8 mouse cellular contexts compared by ENCODE assay signal in genomic region chr12:81619302-81619701, GRCm38 (mm10). TPM values are rescaled to one million over a fixed set of nuclear protein-coding genes. Genes with fewer than 3 reads are reported as not detected.
DNase-seq lines count a peak whose midpoint lies in the region; ATAC-seq and TF ChIP-seq lines count a peak whose summit lies in the region.
"Had no signal": no experiment of that assay in that cellular context is flagged by ENCODE, and none has a peak within 500 bp of the region (broad histone marks: within the 10 kb centered on the region; RNA-seq: fewer than 3 reads in every experiment).

No protein-coding gene starts in this region.

- TF ChIP-seq CTCF in CH12.LX (conservative IDR thresholded peaks at IDR 0.05 in 1 of 2, IDR thresholded peaks at IDR 0.05 in 1 of 2; ENCODE audit: low read depth in 2 of 2, low read length in 2 of 2), result peak; percentile 73 to 95
- TF ChIP-seq CTCF in heart, adult 2 months (IDR thresholded peaks at IDR 0.05), result peak; percentile 94

- in situ Hi-C loops in CH12.LX (cut with MboI; ENCODE audit: low pct_ligation_motif_present, low pct_unique_long_range_greater_than_20kb, low sequenced_read_pairs), result loop anchor here (5.0 to 10.0 kb wide), 2 partner anchors 168 to 295 kb away; no protein-coding TSS in a partner anchor

- no peak overlapping the region for H3K27ac ChIP-seq in CH12.LX (ENCODE audit: insufficient read depth, low read depth)
- no peak overlapping the region for H3K27ac ChIP-seq in heart, adult 2 months

- H3K4me1 ChIP-seq in CH12.LX (ENCODE audit: control insufficient read depth in 1 of 2, insufficient read depth in 2 of 2), result no peaks in the 10 kb centered on the region
- H3K4me1 ChIP-seq in heart, adult 2 months (ENCODE audit: control insufficient read depth, insufficient read depth, low read length), result no peaks in the 10 kb centered on the region

- DNase-seq in CH12.LX (ENCODE audit: extremely low read depth), result peak; percentile 80
- peak; percentile 74 for DNase-seq in adipocyte (ENCODE audit: low spot score)
- DNase-seq in heart, adult 2 months, result peak; percentile 50 to 71
- DNase-seq in layer of hippocampus, adult 8-10 months (ENCODE audit: low spot score in 2 of 2), result peak; percentile 59 to 86
- DNase-seq in lung, postnatal 25 days (ENCODE audit: low spot score), result peak; percentile 78
- DNase-seq in right cerebral cortex, postnatal 4 days, result peak; percentile 78

- TF ChIP-seq POLR2A in CH12.LX (IDR thresholded peaks at IDR 0.05; ENCODE audit: low read depth, low read length), result no peak
- TF ChIP-seq POLR2A in heart, adult 2 months (IDR thresholded peaks at IDR 0.05; ENCODE audit: insufficient read depth, low read depth, low read length), result no peak

- no peaks in the 10 kb centered on the region for H3K9me3 ChIP-seq in CH12.LX (replicated peaks; ENCODE audit: low read length)

- intact Hi-C loops in heart, adult 2 months (cut with DNase I), result loop anchor here (1.0 to 5.0 kb wide), 3 partner anchors 84 to 298 kb away; no protein-coding TSS in a partner anchor

- 11% methylated on average over 5 of the region's 5 CpGs for WGBS in heart, adult 2 months

- H3K79me2 ChIP-seq in CH12.LX (replicated peaks; ENCODE audit: control insufficient read depth, extremely low read depth, insufficient read depth, poor library complexity, severe bottlenecking), result no peaks in the 10 kb centered on the region
- no peaks in the 10 kb centered on the region for H3K79me2 ChIP-seq in heart, adult 2 months (replicated peaks; ENCODE audit: control insufficient read depth, insufficient read depth, low read length)

- TF ChIP-seq EP300 in CH12.LX (IDR thresholded peaks at IDR 0.05; ENCODE audit: low read length), result no peak
- no peak for TF ChIP-seq EP300 in heart, adult 2 months (IDR thresholded peaks at IDR 0.05; ENCODE audit: insufficient read depth, low read depth, low read length)

- dilution Hi-C loops in CH12.LX (cut with MboI; ENCODE audit: extremely low pct_ligation_motif_present, extremely low pct_unique_long_range_greater_than_20kb, low sequenced_read_pairs), result no loop called here

- no peak overlapping the region for H3K9ac ChIP-seq in CH12.LX (ENCODE audit: insufficient read depth, low read depth)
- no peak overlapping the region for H3K9ac ChIP-seq in heart, adult 2 months (ENCODE audit: low read depth, low read length)

- H3K27me3 ChIP-seq in CH12.LX (replicated peaks), result peaks cover 1% of the 10 kb centered on the region
- no peaks in the 10 kb centered on the region; the same call in 1 of the 2 replicates for H3K27me3 ChIP-seq in heart, adult 2 months (ENCODE audit: control insufficient read depth, insufficient read depth, low read length)

- H3K36me3 ChIP-seq in CH12.LX (replicated peaks in 1 of 2; ENCODE audit: control insufficient read depth in 1 of 2, insufficient read depth in 1 of 2, low read length in 1 of 2), result no peaks in the 10 kb centered on the region
- H3K36me3 ChIP-seq in heart, adult 2 months (ENCODE audit: control insufficient read depth, insufficient read depth, low read length), result no peaks in the 10 kb centered on the region

- peak; percentile 83 for ATAC-seq in common myeloid progenitor, adult 5-6 weeks (replicated peaks; ENCODE audit: low read depth, poor library complexity, severe bottlenecking)

- no peak overlapping the region for H3K4me2 ChIP-seq in CH12.LX (ENCODE audit: insufficient read depth, low read depth, poor library complexity, severe bottlenecking)

- peak; percentile 93 for TF ChIP-seq RAD21 in CH12.LX (IDR thresholded peaks at IDR 0.05; ENCODE audit: low read depth, low read length)

- H3K4me3 ChIP-seq in CH12.LX (replicated peaks in 1 of 3; ENCODE audit: low read depth in 2 of 3, low read length in 2 of 3, poor library complexity in 1 of 3), result no peak overlapping the region
- H3K4me3 ChIP-seq in heart, adult 2 months, result no peak overlapping the region

TF ChIP-seq in CH12.LX, 34 proteins besides CTCF, POLR2A, EP300 and RAD21:
- TF ChIP-seq ZNF384 (IDR thresholded peaks at IDR 0.05; ENCODE audit: low read depth, low read length) (peak; percentile 24; the same call in 1 of the 2 replicates), JUND (conservative IDR thresholded peaks at IDR 0.05; ENCODE audit: low read depth, low read length) (0 out of 2 replicates have a peak, but pooled peaks have one; percentile 25), MAFK (IDR thresholded peaks at IDR 0.05; ENCODE audit: insufficient replicate concordance, low read length) (peak; percentile 17; the same call in 1 of the 2 replicates), ZC3H11A (IDR thresholded peaks at IDR 0.05; ENCODE audit: low read depth, low read length) (peak; percentile 86), SMC3 (IDR thresholded peaks at IDR 0.05; ENCODE audit: low read depth, low read length) (peak; percentile 97), MXI1 (IDR thresholded peaks at IDR 0.05; ENCODE audit: low read depth, low read length) (no peak)

RNA-seq across cellular contexts. Expression of gene Ttc9, which starts 11.7 kb away (rescaled TPM):
- total RNA-seq in CH12.LX (2012; rRNA removed) (not detected in 2 replicates), CH12.LX (2014; rRNA removed) (not detected in 2 replicates)
- polyA plus RNA-seq in CH12.LX (2012; ENCODE audit: insufficient read length, low read depth), result 0.07 TPM in 1 of 2 replicates, not detected in the other
- total RNA-seq in common myeloid progenitor, adult 5-6 weeks (2017), result not detected in 2 replicates
- 1 to 10 TPM; 1.7 to 2.2 TPM for total RNA-seq in heart, adult 2 months (2021)
- 1.7 and 2.0 TPM in 2 replicates for polyA plus RNA-seq in heart, adult 2 months (2012; rRNA removed)
- 10 to 100 TPM; 37.0 to 43.8 (median 39.9) TPM for total RNA-seq in layer of hippocampus, adult 8-10 months (2022)

RNA-seq across cellular contexts. Expression of gene Med6, which starts 24.5 kb away (rescaled TPM):
- total RNA-seq in CH12.LX (2012; rRNA removed) (32.3 and 40.9 TPM in 2 replicates), CH12.LX (2014; rRNA removed) (66.8 and 74.1 TPM in 2 replicates)
- polyA plus RNA-seq in CH12.LX (2012; ENCODE audit: insufficient read length, low read depth), result 45.6 and 47.0 TPM in 2 replicates
- total RNA-seq in common myeloid progenitor, adult 5-6 weeks (2017), result 76.0 and 76.1 TPM in 2 replicates
- total RNA-seq in heart, adult 2 months (2021), result 10 to 100 TPM; 12.9 to 13.9 TPM
- polyA plus RNA-seq in heart, adult 2 months (2012; rRNA removed), result 6.8 and 9.5 TPM in 2 replicates
- 10 to 100 TPM; 25.9 to 38.6 (median 31.6) TPM for total RNA-seq in layer of hippocampus, adult 8-10 months (2022)

RNA-seq across cellular contexts. Expression of gene Adam21, which starts 51.0 kb away (rescaled TPM):
- total RNA-seq in CH12.LX (2012; rRNA removed) (0.13 TPM in 1 of 2 replicates, not detected in the other), CH12.LX (2014; rRNA removed) (not detected in 2 replicates)
- polyA plus RNA-seq in CH12.LX (2012; ENCODE audit: insufficient read length, low read depth), result 0.07 TPM in 1 of 2 replicates, not detected in the other
- not detected in 2 replicates for total RNA-seq in common myeloid progenitor, adult 5-6 weeks (2017)
- under 1 TPM in 1 of 2 experiments, not detected in 1; 0.10 TPM for total RNA-seq in heart, adult 2 months (2021)
- 0.09 TPM in 1 of 2 replicates, not detected in the other for polyA plus RNA-seq in heart, adult 2 months (2012; rRNA removed)
- total RNA-seq in layer of hippocampus, adult 8-10 months (2022), result under 1 TPM; 0.25 to 0.38 (median 0.34) TPM
- polyA plus RNA-seq: liver, embryonic 16.5 days had no signal

Comparison
In these comparisons a context has a peak if more than half of its experiments do, and no peak if none do; other contexts are left out.
1. RNA of gene Ttc9, which starts 11.7 kb away (total RNA-seq): 37.0 to 43.8 TPM in layer of hippocampus, adult 8-10 months; 1.7 to 2.2 TPM in heart, adult 2 months, not detected in CH12.LX and not detected in common myeloid progenitor, adult 5-6 weeks; every median in the first group is over 10 times any median in the second.
2. Peak in every context shown above with its lines, with median percentiles within 50 percentile points of each other: DNase-seq.